Mouse (Mus musculus) midbrain, embryonic 14.5 days (tissue): ENCODE measurements at regions not wholly inside any gene's neighbourhood (a gene's known extent, or its start where the extent isn't known, plus 50 kb on each side); places are given as distances from the start of the nearest gene placed in this dataset.

Experiments
- ATAC-seq: fragments of 200-750 bp; cut with Nextera tagmentation; 2 replicates; pipeline ENCODE4 v1.8.0; 2017; ENCODE audit warnings: moderate number of reproducible peaks, moderate library complexity; ENCODE audit not compliant: low FRiP score, low TSS enrichment
- DNase-seq: peaks from one replicate; pipeline ENCODE4 v3.0.0-alpha.2; 2015
- H3K27ac ChIP-seq: fragments of 300-500 bp; sonication (generic); replicated peaks from 2 replicates; pipeline ENCODE4 v1.5.1; 2014; ENCODE audit warnings: mild to moderate bottlenecking, low read depth, low read length, moderate library complexity
- H3K27me3 ChIP-seq: fragments of 300-500 bp; sonication (generic); 2 replicates; pipeline ENCODE4 v1.6.1; 2014; ENCODE audit warnings: low read length, control low read depth, mixed read lengths; ENCODE audit not compliant: control insufficient read depth, insufficient read depth
- H3K36me3 ChIP-seq: fragments of 300-500 bp; sonication (generic); 2 replicates; pipeline ENCODE4 v1.6.1; 2014; ENCODE audit warnings: low read length, control low read depth; ENCODE audit not compliant: control insufficient read depth, insufficient read depth
- H3K4me1 ChIP-seq: fragments of 300-500 bp; sonication (generic); 2 replicates; pipeline ENCODE4 v1.6.1; 2014; ENCODE audit warnings: mild to moderate bottlenecking, antibody characterized with exemption, low read length, control low read depth; ENCODE audit not compliant: control insufficient read depth, insufficient read depth
- H3K4me2 ChIP-seq: fragments of 300-500 bp; sonication (generic); 2 replicates; pipeline ENCODE4 v1.6.1; 2014; ENCODE audit warnings: mild to moderate bottlenecking, low read length, moderate library complexity
- H3K4me3 ChIP-seq: fragments of 300-500 bp; sonication (generic); replicated peaks from 2 replicates; pipeline ENCODE4 v1.5.1; 2014; ENCODE audit warnings: low read depth, low read length
- H3K9ac ChIP-seq: fragments of 300-500 bp; sonication (generic); replicated peaks from 2 replicates; pipeline ENCODE4 v1.6.1; 2014; ENCODE audit warnings: mild to moderate bottlenecking, low read length, moderate library complexity
- H3K9me3 ChIP-seq: fragments of 300-500 bp; sonication (generic); 2 replicates; pipeline ENCODE4 v1.6.1; 2016; ENCODE audit warnings: low read length, control low read depth, mixed read lengths; ENCODE audit not compliant: control insufficient read depth
- WGBS: fragments of 180-500 bp; shearing (Covaris S2); extraction: QIAGEN DNeasy Blood & Tissue Kit; methylation state at CpG from one replicate; pipeline ENCODE4 v1.1.7; 2014; 5-methylcytosine and 5-hydroxymethylcytosine counted together

GRCm38 (mm10) chr1:114456406-114456805 is 1228.2 kb upstream of the Cntnap5a start:
- no peak overlapping the region for H3K27ac ChIP-seq
- DNase-seq = no peak
- no peaks in the 10 kb centered on the region for H3K36me3 ChIP-seq
- H3K27me3 ChIP-seq = no peaks in the 10 kb centered on the region
- no peak overlapping the region for H3K4me2 ChIP-seq
- no peaks in the 10 kb centered on the region for H3K9me3 ChIP-seq
- no peak overlapping the region for H3K9ac ChIP-seq
- no peaks in the 10 kb centered on the region for H3K4me1 ChIP-seq
- 83% methylated on average over 1 of the region's 1 CpGs for WGBS
- ATAC-seq = no peak
- H3K4me3 ChIP-seq = no peak overlapping the region

- Histone ChIP-seq H3K27ac (no peak overlapping the region), H3K9me3 (no peaks in the 10 kb centered on the region), H3K9ac (no peak overlapping the region), H3K36me3 (no peaks in the 10 kb centered on the region), H3K4me2 (no peak overlapping the region), H3K4me1 (no peaks in the 10 kb centered on the region), H3K27me3 (no peaks in the 10 kb centered on the region), H3K4me3 (no peak overlapping the region)
- 90% methylated on average over 1 of the region's 1 CpGs for WGBS
- DNase-seq (no peak), ATAC-seq (no peak)
These were observed 1188.1 kb upstream of the Cntnap5a start for GRCm38 (mm10) chr1:114496455-114496854.

- H3K9ac ChIP-seq = no peak overlapping the region
- no peaks in the 10 kb centered on the region for H3K36me3 ChIP-seq
- no peak for DNase-seq
- H3K27ac ChIP-seq = no peak overlapping the region
- H3K4me3 ChIP-seq = no peak overlapping the region
- no peaks in the 10 kb centered on the region for H3K27me3 ChIP-seq
- no peak for ATAC-seq
- H3K4me1 ChIP-seq = no peaks in the 10 kb centered on the region
- WGBS = 96% methylated on average over 1 of the region's 1 CpGs
- no peak overlapping the region for H3K4me2 ChIP-seq
- no peaks in the 10 kb centered on the region for H3K9me3 ChIP-seq
These were observed 1168.8 kb upstream of the Cntnap5a start for GRCm38 (mm10) chr1:114515709-114516108.

GRCm38 (mm10) chr1:114519860-114520259 is 1164.7 kb upstream of the Cntnap5a start:
- Histone ChIP-seq H3K4me1 (no peaks in the 10 kb centered on the region), H3K27me3 (no peaks in the 10 kb centered on the region), H3K4me3 (no peak overlapping the region), H3K27ac (no peak overlapping the region), H3K9me3 (no peaks in the 10 kb centered on the region), H3K36me3 (no peaks in the 10 kb centered on the region), H3K4me2 (no peak overlapping the region), H3K9ac (no peak overlapping the region)
- no peak for DNase-seq
- no peak for ATAC-seq

- ATAC-seq = peak; percentile 84
- no peak overlapping the region for H3K4me2 ChIP-seq
- 33% methylated on average over 1 of the region's 1 CpGs for WGBS
- no peak overlapping the region for H3K9ac ChIP-seq
- no peak overlapping the region for H3K27ac ChIP-seq
- peak; percentile 54 for DNase-seq
- H3K9me3 ChIP-seq = no peaks in the 10 kb centered on the region
- H3K4me3 ChIP-seq = no peak overlapping the region
- H3K4me1 ChIP-seq = no peaks in the 10 kb centered on the region
- no peaks in the 10 kb centered on the region for H3K36me3 ChIP-seq
- no peaks in the 10 kb centered on the region for H3K27me3 ChIP-seq
These were observed 1156.0 kb upstream of the Cntnap5a start for GRCm38 (mm10) chr1:114528545-114528944.

- no peaks in the 10 kb centered on the region for H3K27me3 ChIP-seq
- no peak overlapping the region for H3K9ac ChIP-seq
- H3K4me2 ChIP-seq = no peak overlapping the region
- ATAC-seq (no peak), DNase-seq (no peak)
- no peaks in the 10 kb centered on the region for H3K4me1 ChIP-seq
- H3K9me3 ChIP-seq = no peaks in the 10 kb centered on the region
- WGBS = 57% methylated on average over 1 of the region's 1 CpGs
- H3K27ac ChIP-seq = no peak overlapping the region
- no peaks in the 10 kb centered on the region for H3K36me3 ChIP-seq
- no peak overlapping the region for H3K4me3 ChIP-seq
These were observed 1150.7 kb upstream of the Cntnap5a start for GRCm38 (mm10) chr1:114533881-114534280.

- DNase-seq (peak; percentile 9), ATAC-seq (no peak)
- no peak overlapping the region for H3K4me2 ChIP-seq
These were observed 1137.6 kb upstream of the Cntnap5a start for GRCm38 (mm10) chr1:114546997-114547396.

GRCm38 (mm10) chr1:114552719-114553118 is 1131.8 kb upstream of the Cntnap5a start:
- ATAC-seq (no peak), DNase-seq (no peak)
- H3K4me1 ChIP-seq = no peaks in the 10 kb centered on the region
- no peak overlapping the region for H3K4me3 ChIP-seq
- H3K9ac ChIP-seq = no peak overlapping the region
- no peaks in the 10 kb centered on the region for H3K27me3 ChIP-seq
- no peak overlapping the region for H3K27ac ChIP-seq
- no peak overlapping the region for H3K4me2 ChIP-seq
- H3K36me3 ChIP-seq = no peaks in the 10 kb centered on the region
- 92% methylated on average over 1 of the region's 1 CpGs for WGBS
- no peaks in the 10 kb centered on the region for H3K9me3 ChIP-seq

More at GRCm38 (mm10) chr1:114546997-114547396, 1137.6 kb upstream of the Cntnap5a start:
- 61% methylated on average over 1 of the region's 1 CpGs for WGBS
- H3K27ac ChIP-seq = no peak overlapping the region
- no peaks in the 10 kb centered on the region for H3K36me3 ChIP-seq
- H3K9me3 ChIP-seq = no peaks in the 10 kb centered on the region
- no peak overlapping the region for H3K9ac ChIP-seq
- no peaks in the 10 kb centered on the region for H3K4me1 ChIP-seq
- H3K27me3 ChIP-seq = no peaks in the 10 kb centered on the region
- no peak overlapping the region for H3K4me3 ChIP-seq

GRCm38 (mm10) chr1:114554453-114554852 is 1130.1 kb upstream of the Cntnap5a start:
- no peaks in the 10 kb centered on the region for H3K27me3 ChIP-seq
- H3K4me1 ChIP-seq = no peaks in the 10 kb centered on the region
- no peak for DNase-seq
- H3K4me2 ChIP-seq = no peak overlapping the region
- H3K9me3 ChIP-seq = no peaks in the 10 kb centered on the region
- no peak overlapping the region for H3K27ac ChIP-seq
- WGBS = 79% methylated on average over 2 of the region's 2 CpGs
- H3K36me3 ChIP-seq = no peaks in the 10 kb centered on the region
- H3K9ac ChIP-seq = no peak overlapping the region
- ATAC-seq = no peak
- H3K4me3 ChIP-seq = no peak overlapping the region
